Mouse (Mus musculus) gastrocnemius, postnatal 10 days (tissue): ENCODE data around the gene Wdr82. TPM values are rescaled to one million over a fixed set of nuclear protein-coding genes. Genes with fewer than 3 reads are reported as not detected.

Experiments
- DNase-seq: peaks from one replicate; pipeline ENCODE4 v3.0.0; 2021; ENCODE audit warnings: mixed read lengths
- total RNA-seq, 2 experiments: library from RNA; stranded (reverse); gene quantifications; 2 replicates each; pipeline ENCODE4 v1.2.3; 2021

Gene Wdr82
- total RNA-seq, 2 experiments from 2014 or later = 31.1 to 38.8 TPM

GRCm38 (mm10) chr9:106197732-106198131, 27.0 kb downstream of the Wdr82 start:
- DNase-seq = no peak

- peak; percentile 79 for DNase-seq
Measured at GRCm38 (mm10) chr9:106198962-106199458, 28.3 kb downstream of the Wdr82 start.

- no peak for DNase-seq
Measured at GRCm38 (mm10) chr9:106199535-106200272, 29.0 kb downstream of the Wdr82 start, which contains the start of gene Ppm1m. Ppm1m (minus strand) TSS chr9:106199746.

GRCm38 (mm10) chr9:106201895-106202294, 31.2 kb downstream of the Wdr82 start:
- DNase-seq = no peak

GRCm38 (mm10) chr9:106202819-106203636, 32.3 kb downstream of the Wdr82 start, which contains the start of gene Twf2:
Twf2 (plus strand) TSS chr9:106203108.
- peak; percentile 87 for DNase-seq

GRCm38 (mm10) chr9:106203990-106204851, 33.5 kb downstream of the Wdr82 start:
- DNase-seq = peak; percentile 47

- no peak for DNase-seq
Measured at GRCm38 (mm10) chr9:106205713-106206290, 35.1 kb downstream of the Wdr82 start.

- peak; percentile 42 for DNase-seq
Measured at GRCm38 (mm10) chr9:106206515-106206914, 35.8 kb downstream of the Wdr82 start.

GRCm38 (mm10) chr9:106208181-106208580, 37.5 kb downstream of the Wdr82 start:
- DNase-seq = no peak

- no peak for DNase-seq
Measured at GRCm38 (mm10) chr9:106209954-106210353, 39.2 kb downstream of the Wdr82 start.

GRCm38 (mm10) chr9:106210853-106211609, 40.3 kb downstream of the Wdr82 start:
- no peak for DNase-seq

GRCm38 (mm10) chr9:106211680-106212593, 41.2 kb downstream of the Wdr82 start:
- peak; percentile 90 for DNase-seq

GRCm38 (mm10) chr9:106212594-106212981, 41.9 kb downstream of the Wdr82 start:
- no peak for DNase-seq

GRCm38 (mm10) chr9:106215341-106216125, 44.8 kb downstream of the Wdr82 start:
- no peak for DNase-seq

- no peak for DNase-seq
Measured at GRCm38 (mm10) chr9:106216971-106217370, 46.2 kb downstream of the Wdr82 start.

- DNase-seq = no peak
Measured at GRCm38 (mm10) chr9:106220894-106221523, 50.3 kb downstream of the Wdr82 start.

GRCm38 (mm10) chr9:106222261-106222851, 51.6 kb downstream of the Wdr82 start, which contains the start of gene Tlr9:
Tlr9 (plus strand) TSS chr9:106222598.
- no peak for DNase-seq

- no peak for DNase-seq
Measured at GRCm38 (mm10) chr9:106222994-106223393, 52.3 kb downstream of the Wdr82 start.
